Mouse (Mus musculus) myocyte (in vitro differentiated cells): ENCODE measurements at regions not wholly inside any gene's neighbourhood (a gene's known extent, or its start where the extent isn't known, plus 50 kb on each side); places are given as distances from the start of the nearest gene placed in this dataset.

Source experiments
- CEBPB ChIP-seq: IDR thresholded peaks from 2 replicates; pipeline ENCODE4 v1.6.1; 2011; ENCODE audit warnings: mild to moderate bottlenecking, moderate library complexity; ENCODE audit not compliant: poor library complexity, insufficient read depth, severe bottlenecking
- E2F4 ChIP-seq: IDR thresholded peaks from one replicate; pipeline ENCODE4 v1.6.1; 2011; ENCODE audit warnings: mild to moderate bottlenecking, control low read depth, moderate library complexity; ENCODE audit not compliant: insufficient read depth
- MAX ChIP-seq: IDR thresholded peaks from one replicate; pipeline ENCODE4 v1.6.1; 2011; ENCODE audit warnings: low read depth, mild to moderate bottlenecking, control low read depth
- MYOD1 ChIP-seq, 3 experiments: IDR thresholded peaks; one replicate each; pipeline ENCODE4 v1.6.1; 2011; ENCODE audit warnings: control low read depth in 2 of 3, low read depth in 2 of 3, mild to moderate bottlenecking in 2 of 3, moderate library complexity in 1 of 3; ENCODE audit not compliant: insufficient read length in 2 of 3, control insufficient read depth in 1 of 3
- MYOG ChIP-seq, 3 experiments: IDR thresholded peaks; one replicate each; pipeline ENCODE4 v1.6.1; 2011; ENCODE audit warnings: control low read depth in 2 of 3, low read depth in 2 of 3, mild to moderate bottlenecking in 2 of 3; ENCODE audit not compliant: insufficient read length in 2 of 3, control insufficient read depth in 1 of 3, insufficient read depth in 1 of 3
- POLR2A ChIP-seq: IDR thresholded peaks from one replicate; pipeline ENCODE4 v1.6.1; 2011; ENCODE audit warnings: low read depth, mild to moderate bottlenecking, control low read depth, moderate library complexity; ENCODE audit not compliant: insufficient read length
- POLR2AphosphoS2 ChIP-seq: IDR thresholded peaks from one replicate; pipeline ENCODE4 v1.6.1; 2011; ENCODE audit warnings: low read depth, control low read depth; ENCODE audit not compliant: insufficient read length
- REST ChIP-seq: IDR thresholded peaks from one replicate; pipeline ENCODE4 v1.6.1; 2011; ENCODE audit warnings: mild to moderate bottlenecking, control low read depth, moderate library complexity; ENCODE audit not compliant: insufficient read depth, insufficient read length
- TCF12 ChIP-seq: IDR thresholded peaks from one replicate; pipeline ENCODE4 v1.6.1; 2011; ENCODE audit warnings: mild to moderate bottlenecking, control low read depth; ENCODE audit not compliant: poor library complexity, insufficient read depth, severe bottlenecking
- TCF3 ChIP-seq: IDR thresholded peaks from one replicate; pipeline ENCODE4 v1.6.1; 2011; ENCODE audit warnings: low read depth, control low read depth; ENCODE audit not compliant: insufficient read length
- USF1 ChIP-seq: IDR thresholded peaks from one replicate; pipeline ENCODE4 v1.6.1; 2011; ENCODE audit warnings: low read depth, mild to moderate bottlenecking, control low read depth, moderate library complexity

- TF ChIP-seq MYOG (IDR thresholded peaks at IDR 0.05; ENCODE audit: control insufficient read depth in 1 of 3, insufficient read depth in 1 of 3, insufficient read length in 2 of 3, low read depth in 2 of 3), result no peak
- no peak for TF ChIP-seq POLR2A
- no peak for TF ChIP-seq E2F4
- no peak for TF ChIP-seq USF1
- no peak for TF ChIP-seq TCF12
- TF ChIP-seq MYOD1 (IDR thresholded peaks at IDR 0.05; ENCODE audit: control insufficient read depth in 1 of 3, insufficient read length in 2 of 3, low read depth in 2 of 3), result no peak
- no peak for TF ChIP-seq CEBPB
- TF ChIP-seq MAX, result no peak
- no peak for TF ChIP-seq REST
- no peak for TF ChIP-seq POLR2AphosphoS2
- no peak for TF ChIP-seq TCF3
These were observed 159.3 kb downstream of the Akain1 start for GRCm38 (mm10) chr17:69598461-69598860.
